Mouse (Mus musculus): ENCODE data around the gene Gin1.

DNA sequence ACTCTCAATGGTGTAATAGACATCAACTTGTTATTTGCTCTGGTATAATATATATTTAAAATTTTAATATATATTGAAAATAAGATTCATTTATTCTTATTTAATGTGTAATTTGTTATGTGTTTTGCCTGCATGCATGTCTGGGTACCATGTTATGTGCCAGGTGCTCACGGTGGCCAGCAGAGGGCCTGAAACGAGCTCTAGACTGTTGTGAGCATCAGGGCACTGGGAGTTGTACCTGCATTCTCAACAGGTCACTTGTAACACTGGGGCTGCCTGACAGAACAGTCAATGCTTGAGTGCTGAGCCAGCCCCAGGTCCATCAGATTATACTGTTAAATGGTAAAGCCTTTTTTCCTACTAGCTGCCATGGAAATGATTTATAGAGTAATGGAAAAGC, 43.2 kb upstream of the Gin1 start:
- TF ChIP-seq CTCF (IDR thresholded peaks at IDR 0.05; ENCODE audit: insufficient read depth, low read depth, low read length) (no peak), POLR2A (IDR thresholded peaks at IDR 0.05; ENCODE audit: insufficient read depth, low read depth, low read length) (no peak)
